Mouse (Mus musculus): Measurements from ENCODE around the gene Gm20914. TPM values are rescaled to one million over a fixed set of nuclear protein-coding genes. Genes with fewer than 3 reads are reported as not detected.
"Not testable (repeated sequence)": the region's sequence is repeated elsewhere in the genome, so short reads cannot be mapped to it uniquely, and the experiment has no call there.

Gene Gm20914
- not detected in 2 replicates for total RNA-seq (2015; ENCODE audit: low replicate concordance)
- not detected in 2 replicates for total RNA-seq (2017; ENCODE audit: low replicate concordance)

- ATAC-seq (replicated peaks; ENCODE audit: low FRiP score, poor library complexity, severe bottlenecking): not testable (repeated sequence)
These were observed at the start of gene Gm20914 for GRCm38 (mm10) chrY:5725678-5726077. Gm20914 (plus strand) TSS chrY:5725978.

Other genes starting within 250 kb of the Gm20914 start
- not detected in 2 replicates for gene Gm21854, start 69.0 kb upstream of the Gm20914 start, total RNA-seq (2015; ENCODE audit: low replicate concordance)
- 0.43 TPM in 1 of 2 replicates, not detected in the other for gene Gm21854, start 69.0 kb upstream of the Gm20914 start, total RNA-seq (2017; ENCODE audit: low replicate concordance)
- gene Gm28171, start 67.4 kb downstream of the Gm20914 start, total RNA-seq (2015; ENCODE audit: low replicate concordance): not detected in 2 replicates
- gene Gm28171, start 67.4 kb downstream of the Gm20914 start, total RNA-seq (2017; ENCODE audit: low replicate concordance): not detected in 2 replicates
- not detected in 2 replicates for gene Gm21778, start 216.5 kb downstream of the Gm20914 start, total RNA-seq (2015; ENCODE audit: low replicate concordance)
- gene Gm21778, start 216.5 kb downstream of the Gm20914 start, total RNA-seq (2017; ENCODE audit: low replicate concordance): not detected in 2 replicates

Data from erythroblast, adult 5-6 weeks (primary cell).